Mouse (Mus musculus): ENCODE results near the gene Ces1f.

Ces1f gene

DNA sequence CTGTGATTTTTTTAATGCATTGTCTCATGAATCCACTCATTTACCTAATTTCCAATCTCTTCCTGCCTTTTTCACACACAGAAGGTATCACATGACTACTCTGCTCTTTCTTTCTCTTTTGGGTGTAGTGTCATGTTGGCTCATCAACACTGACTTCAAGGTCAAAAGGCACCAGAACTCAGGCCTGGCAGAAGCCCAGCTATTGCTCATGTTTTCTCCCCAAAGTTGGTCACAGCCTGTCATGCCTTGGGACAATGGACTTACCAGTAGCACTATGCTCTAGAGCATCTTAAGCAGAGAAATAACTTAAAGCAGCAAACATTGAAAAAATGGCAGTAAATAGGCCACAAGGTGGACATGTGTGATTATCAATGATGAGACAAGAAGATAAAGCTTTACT lies 68.5 kb downstream of the Ces1f start:
- no peak for DNase-seq (ENCODE audit: low spot score in 2 of 2)
